Mouse (Mus musculus): ENCODE data around the gene Grik3. TPM values are rescaled to one million over a fixed set of nuclear protein-coding genes. Genes with fewer than 3 reads are reported as not detected.

The Grik3 gene
- polyA plus RNA-seq, 1 experiment from 2014 or later = not detected

DNA sequence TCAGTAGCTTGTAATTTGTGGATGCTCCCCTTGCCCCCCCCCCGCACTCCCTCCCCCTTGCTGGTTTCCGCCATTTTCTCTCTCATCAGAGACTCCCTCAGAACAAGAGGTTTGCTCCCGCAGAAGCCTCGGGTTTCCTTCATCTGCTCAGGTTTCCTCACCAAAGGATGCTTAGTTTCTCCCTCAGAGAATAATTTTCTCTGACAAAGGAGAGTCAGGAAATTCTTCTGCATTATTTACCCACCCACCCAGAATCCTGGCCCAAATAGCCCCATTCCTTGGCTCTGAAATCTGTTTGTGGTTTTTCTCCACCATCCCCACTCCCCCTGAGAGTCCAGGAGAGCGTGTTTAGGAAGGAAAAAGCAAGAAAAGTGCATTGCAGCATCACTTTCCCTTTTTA is 89.8 kb downstream of the Grik3 start:
- 0 out of 2 replicates have a peak, but pooled peaks cover 2% of the 10 kb centered on the region for H3K27me3 ChIP-seq (ENCODE audit: control insufficient read depth, insufficient read depth, low read length)
- DNase-seq (ENCODE audit: low spot score) = no peak
- WGBS = 36% methylated on average over 5 of the region's 5 CpGs
- no peak overlapping the region for H3K4me3 ChIP-seq (ENCODE audit: low read depth, low read length)
- no peaks in the 10 kb centered on the region for H3K4me1 ChIP-seq (ENCODE audit: control insufficient read depth, insufficient read depth, low read length)
- no peak overlapping the region for H3K27ac ChIP-seq (replicated peaks; ENCODE audit: low read depth, low read length)
- H3K9me3 ChIP-seq (ENCODE audit: control insufficient read depth, low read length) = no peaks in the 10 kb centered on the region
- H3K4me2 ChIP-seq (ENCODE audit: low read depth, severe bottlenecking) = no peak overlapping the region
- H3K9ac ChIP-seq (ENCODE audit: low read length) = no peak overlapping the region
- H3K36me3 ChIP-seq (ENCODE audit: control insufficient read depth, insufficient read depth, low read length) = no peaks in the 10 kb centered on the region
- no peak for ATAC-seq (ENCODE audit: insufficient number of reproducible peaks, low FRiP score, low TSS enrichment, low read depth)

DNA sequence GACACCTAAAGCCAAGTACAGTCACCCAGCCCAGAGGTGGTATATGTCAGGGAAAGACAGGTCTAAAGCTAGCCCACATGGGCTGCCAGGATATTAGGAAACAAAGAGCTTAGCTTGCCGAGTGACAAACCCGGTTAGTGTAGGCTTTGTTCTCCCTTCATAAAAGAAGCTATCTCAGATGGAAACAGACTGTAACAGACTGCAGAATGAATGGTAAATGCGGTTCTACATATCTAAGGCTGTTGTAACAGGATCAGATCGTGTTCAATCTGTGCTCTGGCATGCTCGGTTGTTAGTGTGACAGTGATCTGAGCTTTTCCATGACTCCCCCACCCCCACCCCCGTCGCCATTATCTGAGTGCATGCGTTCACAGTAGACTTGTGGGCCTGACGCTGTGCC is 92.8 kb downstream of the Grik3 start:
- no peaks in the 10 kb centered on the region for H3K9me3 ChIP-seq (ENCODE audit: control insufficient read depth, low read length)
- no peaks in the 10 kb centered on the region for H3K36me3 ChIP-seq (ENCODE audit: control insufficient read depth, insufficient read depth, low read length)
- WGBS = 90% methylated on average over 9 of the region's 9 CpGs
- ATAC-seq (ENCODE audit: insufficient number of reproducible peaks, low FRiP score, low TSS enrichment, low read depth) (no peak), DNase-seq (ENCODE audit: low spot score) (no peak)
- peaks cover 13% of the 10 kb centered on the region; the same call in 1 of the 2 replicates for H3K27me3 ChIP-seq (ENCODE audit: control insufficient read depth, insufficient read depth, low read length)
- no peak overlapping the region for H3K9ac ChIP-seq (ENCODE audit: low read length)
- no peak overlapping the region for H3K27ac ChIP-seq (replicated peaks; ENCODE audit: low read depth, low read length)
- H3K4me1 ChIP-seq (ENCODE audit: control insufficient read depth, insufficient read depth, low read length) = no peaks in the 10 kb centered on the region
- H3K4me3 ChIP-seq (ENCODE audit: low read depth, low read length) = no peak overlapping the region
- H3K4me2 ChIP-seq (ENCODE audit: low read depth, severe bottlenecking) = no peak overlapping the region

DNA sequence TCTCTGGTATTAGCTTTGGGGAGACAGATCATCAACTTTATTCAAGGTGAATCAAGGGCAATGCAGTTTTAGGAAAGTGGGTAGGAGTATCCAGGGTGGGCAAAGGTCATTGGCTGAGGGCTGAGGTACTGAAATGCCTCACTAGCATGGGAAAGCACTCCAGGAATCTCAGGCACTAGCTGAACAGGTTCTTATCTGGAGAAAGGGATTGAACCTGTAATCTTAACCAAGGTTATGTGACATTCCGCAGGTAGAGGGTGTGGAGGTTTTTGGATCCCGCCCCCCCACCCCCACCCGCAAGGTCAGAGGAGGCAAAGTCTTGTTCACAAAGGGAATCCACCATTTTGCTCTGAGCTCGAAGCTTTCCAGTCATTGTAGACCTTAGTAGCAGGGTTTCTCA is 93.4 kb downstream of the Grik3 start:
- DNase-seq (ENCODE audit: low spot score) (no peak), ATAC-seq (ENCODE audit: insufficient number of reproducible peaks, low FRiP score, low TSS enrichment, low read depth) (no peak)
- 84% methylated on average over 4 of the region's 4 CpGs for WGBS
- no peak overlapping the region for H3K4me3 ChIP-seq (ENCODE audit: low read depth, low read length)
- H3K9ac ChIP-seq (ENCODE audit: low read length) = no peak overlapping the region
- H3K27me3 ChIP-seq (ENCODE audit: control insufficient read depth, insufficient read depth, low read length) = peaks cover 13% of the 10 kb centered on the region
- no peaks in the 10 kb centered on the region for H3K4me1 ChIP-seq (ENCODE audit: control insufficient read depth, insufficient read depth, low read length)
- H3K4me2 ChIP-seq (ENCODE audit: low read depth, severe bottlenecking) = no peak overlapping the region
- no peaks in the 10 kb centered on the region for H3K9me3 ChIP-seq (ENCODE audit: control insufficient read depth, low read length)
- H3K27ac ChIP-seq (replicated peaks; ENCODE audit: low read depth, low read length) = no peak overlapping the region
- H3K36me3 ChIP-seq (ENCODE audit: control insufficient read depth, insufficient read depth, low read length) = no peaks in the 10 kb centered on the region

DNA sequence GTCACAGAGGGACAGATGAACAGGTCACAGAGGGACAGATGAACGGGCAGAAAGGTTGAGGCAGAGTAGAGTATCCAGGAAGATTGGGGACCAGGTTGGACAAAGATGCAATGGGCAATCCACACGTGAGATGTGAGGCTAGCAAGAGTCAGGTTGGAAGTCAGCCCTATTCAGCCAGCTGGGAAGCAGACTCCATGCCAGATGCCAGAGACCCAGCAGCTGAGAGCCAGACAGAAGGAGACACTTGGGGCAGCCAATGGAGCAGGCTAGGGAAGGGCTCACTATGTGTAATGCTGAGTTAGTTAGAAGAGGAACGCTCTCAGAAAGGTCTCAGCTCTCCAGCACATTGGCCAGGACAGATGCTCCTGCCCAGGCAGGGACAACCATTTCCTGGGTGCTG is 94.2 kb downstream of the Grik3 start:
- Histone ChIP-seq H3K9me3 (ENCODE audit: control insufficient read depth, low read length) (no peaks in the 10 kb centered on the region), H3K9ac (ENCODE audit: low read length) (no peak overlapping the region), H3K27ac (replicated peaks; ENCODE audit: low read depth, low read length) (no peak overlapping the region), H3K36me3 (ENCODE audit: control insufficient read depth, insufficient read depth, low read length) (no peaks in the 10 kb centered on the region), H3K27me3 (ENCODE audit: control insufficient read depth, insufficient read depth, low read length) (peaks cover 20% of the 10 kb centered on the region), H3K4me2 (ENCODE audit: low read depth, severe bottlenecking) (no peak overlapping the region), H3K4me3 (ENCODE audit: low read depth, low read length) (no peak overlapping the region), H3K4me1 (ENCODE audit: control insufficient read depth, insufficient read depth, low read length) (no peaks in the 10 kb centered on the region)
- DNase-seq (ENCODE audit: low spot score) = no peak
- no peak for ATAC-seq (ENCODE audit: insufficient number of reproducible peaks, low FRiP score, low TSS enrichment, low read depth)
- WGBS = 84% methylated on average over 3 of the region's 3 CpGs

DNA sequence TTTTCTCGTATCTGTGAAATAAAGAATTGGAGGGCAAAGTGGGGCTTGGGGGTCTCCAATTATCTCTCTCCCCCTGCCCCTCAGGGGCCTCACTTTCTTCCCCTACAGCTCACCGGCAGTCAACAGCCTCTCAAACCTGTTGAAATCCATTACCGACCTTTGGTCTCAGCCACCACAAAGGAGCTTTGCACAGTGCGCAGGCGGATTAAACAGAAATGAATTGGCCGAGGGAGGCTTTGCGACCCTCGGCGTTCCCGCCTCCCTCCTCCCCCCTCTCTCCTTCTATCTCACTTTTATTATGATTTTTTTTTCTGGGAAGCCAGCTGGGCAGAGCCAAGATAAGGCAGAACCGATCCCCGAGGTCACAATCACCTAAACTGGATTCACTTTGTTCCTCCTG is 97.1 kb downstream of the Grik3 start:
- Histone ChIP-seq H3K9ac (ENCODE audit: low read length) (no peak overlapping the region), H3K4me2 (ENCODE audit: low read depth, severe bottlenecking) (0 out of 2 replicates have a peak overlapping the region, but pooled peaks have one; percentile 4), H3K27ac (replicated peaks; ENCODE audit: low read depth, low read length) (no peak overlapping the region), H3K36me3 (ENCODE audit: control insufficient read depth, insufficient read depth, low read length) (no peaks in the 10 kb centered on the region), H3K4me3 (ENCODE audit: low read depth, low read length) (no peak overlapping the region), H3K9me3 (ENCODE audit: control insufficient read depth, low read length) (no peaks in the 10 kb centered on the region), H3K4me1 (ENCODE audit: control insufficient read depth, insufficient read depth, low read length) (peaks cover 11% of the 10 kb centered on the region), H3K27me3 (ENCODE audit: control insufficient read depth, insufficient read depth, low read length) (peaks cover 22% of the 10 kb centered on the region)
- ATAC-seq (ENCODE audit: insufficient number of reproducible peaks, low FRiP score, low TSS enrichment, low read depth) (no peak), DNase-seq (ENCODE audit: low spot score) (no peak)
- 24% methylated on average over 12 of the region's 12 CpGs for WGBS

- H3K4me2 ChIP-seq (ENCODE audit: low read depth, severe bottlenecking) = no peak overlapping the region
- no peak overlapping the region for H3K9ac ChIP-seq (ENCODE audit: low read length)
- H3K4me1 ChIP-seq (ENCODE audit: control insufficient read depth, insufficient read depth, low read length) = peaks cover 11% of the 10 kb centered on the region
- peaks cover 22% of the 10 kb centered on the region for H3K27me3 ChIP-seq (ENCODE audit: control insufficient read depth, insufficient read depth, low read length)
- WGBS = 4% methylated on average over 14 of the region's 14 CpGs
- H3K27ac ChIP-seq (replicated peaks; ENCODE audit: low read depth, low read length) = no peak overlapping the region
- 0 out of 2 replicates have a peak, but pooled peaks have one; percentile 13 for ATAC-seq (ENCODE audit: insufficient number of reproducible peaks, low FRiP score, low TSS enrichment, low read depth)
- H3K36me3 ChIP-seq (ENCODE audit: control insufficient read depth, insufficient read depth, low read length) = no peaks in the 10 kb centered on the region
- no peak overlapping the region for H3K4me3 ChIP-seq (ENCODE audit: low read depth, low read length)
- H3K9me3 ChIP-seq (ENCODE audit: control insufficient read depth, low read length) = no peaks in the 10 kb centered on the region
- DNase-seq (ENCODE audit: low spot score) = peak; percentile 90
These were observed 99.9 kb downstream of the Grik3 start for GRCm38 (mm10) chr4:125590241-125590919.

GRCm38 (mm10) chr4:125592663-125593062 is 102.2 kb downstream of the Grik3 start:
- Histone ChIP-seq H3K9ac (ENCODE audit: low read length) (no peak overlapping the region), H3K9me3 (ENCODE audit: control insufficient read depth, low read length) (no peaks in the 10 kb centered on the region), H3K4me1 (ENCODE audit: control insufficient read depth, insufficient read depth, low read length) (peaks cover 11% of the 10 kb centered on the region), H3K36me3 (ENCODE audit: control insufficient read depth, insufficient read depth, low read length) (no peaks in the 10 kb centered on the region), H3K4me2 (ENCODE audit: low read depth, severe bottlenecking) (no peak overlapping the region), H3K4me3 (ENCODE audit: low read depth, low read length) (no peak overlapping the region), H3K27me3 (ENCODE audit: control insufficient read depth, insufficient read depth, low read length) (peaks cover 10% of the 10 kb centered on the region), H3K27ac (replicated peaks; ENCODE audit: low read depth, low read length) (no peak overlapping the region)
- 13% methylated on average over 4 of the region's 4 CpGs for WGBS
- ATAC-seq (ENCODE audit: insufficient number of reproducible peaks, low FRiP score, low TSS enrichment, low read depth) = no peak
- no peak for DNase-seq (ENCODE audit: low spot score)

GRCm38 (mm10) chr4:125595011-125595410 is 104.5 kb downstream of the Grik3 start:
- DNase-seq (ENCODE audit: low spot score) (no peak), ATAC-seq (ENCODE audit: insufficient number of reproducible peaks, low FRiP score, low TSS enrichment, low read depth) (no peak)
- Histone ChIP-seq H3K9ac (ENCODE audit: low read length) (no peak overlapping the region), H3K36me3 (ENCODE audit: control insufficient read depth, insufficient read depth, low read length) (no peaks in the 10 kb centered on the region), H3K27me3 (ENCODE audit: control insufficient read depth, insufficient read depth, low read length) (no peaks in the 10 kb centered on the region; the same call in 1 of the 2 replicates), H3K4me1 (ENCODE audit: control insufficient read depth, insufficient read depth, low read length) (peaks cover 11% of the 10 kb centered on the region), H3K4me3 (ENCODE audit: low read depth, low read length) (no peak overlapping the region), H3K27ac (replicated peaks; ENCODE audit: low read depth, low read length) (no peak overlapping the region), H3K9me3 (ENCODE audit: control insufficient read depth, low read length) (no peaks in the 10 kb centered on the region), H3K4me2 (ENCODE audit: low read depth, severe bottlenecking) (no peak overlapping the region)
- WGBS = 85% methylated on average over 9 of the region's 9 CpGs

GRCm38 (mm10) chr4:125598677-125599076 is 108.2 kb downstream of the Grik3 start:
- Histone ChIP-seq H3K4me2 (ENCODE audit: low read depth, severe bottlenecking) (no peak overlapping the region), H3K27ac (replicated peaks; ENCODE audit: low read depth, low read length) (no peak overlapping the region), H3K9me3 (ENCODE audit: control insufficient read depth, low read length) (no peaks in the 10 kb centered on the region), H3K27me3 (ENCODE audit: control insufficient read depth, insufficient read depth, low read length) (no peaks in the 10 kb centered on the region; the same call in 1 of the 2 replicates), H3K36me3 (ENCODE audit: control insufficient read depth, insufficient read depth, low read length) (no peaks in the 10 kb centered on the region), H3K4me3 (ENCODE audit: low read depth, low read length) (no peak overlapping the region), H3K9ac (ENCODE audit: low read length) (no peak overlapping the region), H3K4me1 (ENCODE audit: control insufficient read depth, insufficient read depth, low read length) (peaks cover 4% of the 10 kb centered on the region; the same call in 1 of the 2 replicates)
- DNase-seq (ENCODE audit: low spot score) (no peak), ATAC-seq (ENCODE audit: insufficient number of reproducible peaks, low FRiP score, low TSS enrichment, low read depth) (no peak)
- 37% methylated on average over 10 of the region's 10 CpGs for WGBS
